Mouse (Mus musculus): Measurements from ENCODE around the gene Apol6.
A peak's percentile ranks its signal among the peaks of the same experiment; 100 is the strongest.
"Not testable (repeated sequence)": the region's sequence is repeated elsewhere in the genome, so short reads cannot be mapped to it uniquely, and the experiment has no call there.

Apol6 gene

GRCm38 (mm10) chr15:77034526-77034925 is 10.0 kb upstream of the Apol6 start:
- DNase-seq = no peak

DNA sequence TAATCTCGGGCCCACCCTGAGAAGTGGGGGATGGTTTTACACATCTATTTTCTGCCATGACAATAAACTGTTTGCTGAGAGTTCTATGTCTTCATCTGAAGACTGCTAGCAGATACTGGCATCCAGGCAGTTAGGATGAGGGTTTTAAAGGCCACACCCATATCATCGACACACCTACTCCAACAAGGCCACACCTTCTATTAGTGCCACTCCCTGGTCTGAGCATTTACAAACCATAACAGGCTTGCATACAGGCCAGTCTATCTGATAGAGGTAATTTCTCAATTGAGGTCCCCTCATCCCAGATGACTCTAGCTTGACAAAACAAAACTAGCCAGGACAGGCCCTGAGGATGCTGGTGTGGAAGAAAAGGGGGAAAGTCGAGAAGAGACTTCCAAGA is 8.9 kb upstream of the Apol6 start:
- no peak for DNase-seq

- peak; percentile 70 for DNase-seq
These were observed 8.1 kb upstream of the Apol6 start for GRCm38 (mm10) chr15:77036320-77036988.

- DNase-seq = no peak
These were observed 7.6 kb upstream of the Apol6 start for GRCm38 (mm10) chr15:77036989-77037277.

- peak; percentile 71 for DNase-seq
These were observed 7.0 kb upstream of the Apol6 start for GRCm38 (mm10) chr15:77037278-77038161.

- DNase-seq = no peak
These were observed 5.3 kb upstream of the Apol6 start for GRCm38 (mm10) chr15:77039211-77039700.

GRCm38 (mm10) chr15:77040784-77041183 is 3.7 kb upstream of the Apol6 start:
- no peak for DNase-seq

DNA sequence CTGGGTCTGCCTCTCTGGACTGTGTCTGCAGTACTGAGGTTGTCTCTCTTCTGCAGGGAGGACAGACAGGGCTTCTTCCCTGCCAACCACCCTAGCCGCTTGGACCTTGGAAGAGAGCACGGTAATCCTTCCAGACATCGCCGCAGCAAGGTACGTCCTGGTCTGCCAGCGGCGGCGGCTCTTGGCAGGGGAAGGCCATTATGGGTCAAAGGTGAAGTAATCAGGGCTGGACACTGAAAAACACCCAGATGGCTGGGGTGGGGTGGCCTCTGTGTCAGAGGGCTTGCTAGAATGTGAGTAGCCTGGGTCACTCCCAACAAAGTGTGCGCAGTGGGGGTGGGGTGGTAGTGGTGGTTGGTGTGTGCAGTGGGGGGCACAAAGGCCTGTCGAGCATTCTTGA is 1.1 kb downstream of the Apol6 start:
- no peak for DNase-seq

GRCm38 (mm10) chr15:77050570-77050969 is 6.0 kb downstream of the Apol6 start, which contains the start of gene Mb:
TSS of gene Mb (minus strand) at chr15:77050670.
- DNase-seq = no peak

DNA sequence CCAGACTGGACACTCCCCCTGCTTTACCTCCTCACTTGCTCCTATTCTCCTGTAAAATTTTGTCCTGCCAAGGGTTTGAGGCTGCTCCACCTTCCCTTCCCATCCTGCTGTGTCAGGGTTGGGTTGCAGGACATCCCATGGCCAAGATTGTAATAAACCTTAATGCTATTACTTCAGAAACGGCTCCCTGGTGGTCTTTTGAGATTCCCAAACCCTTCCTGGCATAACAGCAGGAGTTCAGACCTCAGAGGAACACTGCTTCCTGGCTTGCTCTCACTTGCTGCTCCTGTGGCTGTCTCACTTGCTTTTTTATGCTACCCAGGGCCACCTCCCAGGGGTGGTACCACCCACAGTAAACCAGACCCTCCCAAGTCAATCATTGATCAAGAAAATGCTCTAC is 7.6 kb downstream of the Apol6 start:
- DNase-seq = no peak

GRCm38 (mm10) chr15:77053021-77053420 is 8.5 kb downstream of the Apol6 start:
- DNase-seq = no peak

GRCm38 (mm10) chr15:77054611-77055175 is 10.2 kb downstream of the Apol6 start:
- no peak for DNase-seq

DNA sequence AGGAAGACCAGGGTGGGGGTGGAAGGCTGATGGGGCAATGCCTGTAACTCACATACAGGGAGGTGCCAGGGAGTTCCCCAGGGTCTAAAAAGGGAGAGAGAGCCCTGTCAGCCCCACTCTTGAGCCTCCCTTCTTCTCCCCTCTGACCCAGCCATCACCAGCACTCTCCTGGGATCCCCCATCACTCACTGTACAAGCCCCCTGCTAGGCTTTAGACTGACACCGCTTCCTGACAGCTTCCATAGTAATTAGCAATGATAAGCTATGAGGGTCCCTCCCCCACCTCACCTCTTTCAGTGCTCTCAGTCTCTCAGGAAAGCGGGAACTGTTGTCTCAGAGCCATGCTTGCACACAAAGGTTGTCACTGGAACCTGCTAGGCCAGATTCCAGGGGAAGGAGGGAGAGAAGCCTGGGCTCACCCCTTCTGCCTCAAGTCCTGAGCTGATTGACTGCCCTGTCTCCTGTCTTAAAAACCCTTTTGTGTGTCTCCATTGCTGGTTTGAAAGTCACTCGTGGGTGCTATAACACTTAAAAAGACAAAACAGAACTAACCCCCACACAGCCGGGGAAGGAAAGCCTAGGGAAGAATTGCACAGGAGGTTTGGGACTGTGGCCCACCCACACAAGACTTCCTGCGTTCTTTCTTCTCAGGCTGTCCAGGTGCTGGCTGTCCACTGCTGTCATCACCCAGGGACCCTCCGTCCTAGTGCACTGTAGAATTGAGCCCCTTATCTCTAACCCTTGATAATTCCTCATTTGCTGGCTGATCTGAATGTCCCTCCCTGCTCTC is 11.7 kb downstream of the Apol6 start:
- no peak for DNase-seq

- no peak for DNase-seq
These were observed 12.2 kb downstream of the Apol6 start for GRCm38 (mm10) chr15:77056791-77057051.

GRCm38 (mm10) chr15:77058566-77058965 is 14.0 kb downstream of the Apol6 start:
- no peak for DNase-seq

- DNase-seq = not testable (repeated sequence)
These were observed 14.9 kb downstream of the Apol6 start for GRCm38 (mm10) chr15:77059416-77059815.

DNA sequence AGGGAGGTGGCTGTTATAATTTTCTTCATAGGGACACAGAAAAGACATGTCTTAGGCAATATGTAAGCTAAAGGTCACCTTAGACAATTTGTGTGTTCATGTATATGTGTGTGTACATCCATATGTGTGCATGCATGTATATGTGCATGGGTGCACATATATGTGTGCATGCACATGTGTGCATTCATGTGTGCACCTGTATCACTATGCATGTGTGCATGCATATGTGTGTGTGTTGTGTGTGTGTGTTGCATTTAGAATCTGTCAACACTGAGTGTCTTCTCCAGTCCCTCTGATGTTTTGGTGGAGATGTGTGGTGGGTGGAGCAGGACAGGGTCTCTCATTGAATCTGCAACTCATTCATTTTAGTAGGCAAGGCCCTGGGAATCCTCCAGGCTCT is 18.2 kb downstream of the Apol6 start:
- DNase-seq = no peak

DNA sequence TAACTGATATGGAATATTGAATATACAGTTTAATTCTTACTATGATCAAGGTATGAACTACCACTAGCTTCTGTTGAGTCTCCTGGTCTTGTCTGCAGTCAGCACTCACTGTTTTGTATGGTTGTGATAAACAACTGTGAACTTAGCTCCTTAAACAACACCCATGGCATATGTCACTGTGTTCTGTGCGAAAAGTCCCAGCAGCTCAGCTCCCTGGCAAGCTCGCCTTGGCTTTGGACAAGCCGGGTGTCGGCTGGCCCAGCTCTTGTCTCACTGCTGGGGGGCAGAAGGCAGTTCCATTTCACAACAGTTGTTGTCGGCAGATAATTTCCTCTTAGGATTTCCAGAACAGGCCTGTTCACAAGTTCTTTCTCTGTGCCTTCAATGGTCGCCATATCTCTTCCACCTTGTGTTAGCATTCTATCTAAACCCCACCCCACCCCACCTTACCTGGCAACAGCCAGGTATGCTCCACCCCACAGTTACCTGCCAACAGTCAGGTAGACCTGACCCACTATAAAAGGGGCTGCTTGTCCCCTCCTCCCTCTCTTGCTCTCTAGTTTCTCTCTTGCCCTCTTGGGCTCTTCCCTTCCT is 20.8 kb downstream of the Apol6 start:
- DNase-seq = peak; percentile 15

- DNase-seq = no peak
These were observed 21.7 kb downstream of the Apol6 start for GRCm38 (mm10) chr15:77066233-77066632.

GRCm38 (mm10) chr15:77068439-77068861 is 23.9 kb downstream of the Apol6 start:
- no peak for DNase-seq

GRCm38 (mm10) chr15:77069019-77069418 is 24.5 kb downstream of the Apol6 start:
- peak; percentile 32 for DNase-seq

- no peak for DNase-seq
These were observed 26.3 kb downstream of the Apol6 start for GRCm38 (mm10) chr15:77070745-77071268.

GRCm38 (mm10) chr15:77071501-77071900 is 27.0 kb downstream of the Apol6 start:
- DNase-seq = peak; percentile 49

Measured in lung, postnatal 36 days (tissue).